Mouse (Mus musculus) heart, postnatal 4 days (tissue): ENCODE measurements around the gene Pafah1b2. TPM values are rescaled to one million over a fixed set of nuclear protein-coding genes. Genes with fewer than 3 reads are reported as not detected.

Experiments used
- DNase-seq: peaks from one replicate; pipeline ENCODE4 v3.0.0; 2021
- microRNA-seq, 2 experiments: library from miRNA; unstranded; fragments of <30 nt; microRNA quantifications; one replicate each; pipeline ENCODE4 v1.2.0; 2021 to 2022
- total RNA-seq, 2 experiments: library from RNA; stranded (reverse); gene quantifications; 2 replicates each; pipeline ENCODE4 v1.2.3; 2021

Pafah1b2 gene
- total RNA-seq, 2 experiments from 2014 or later = 104 TPM

DNA sequence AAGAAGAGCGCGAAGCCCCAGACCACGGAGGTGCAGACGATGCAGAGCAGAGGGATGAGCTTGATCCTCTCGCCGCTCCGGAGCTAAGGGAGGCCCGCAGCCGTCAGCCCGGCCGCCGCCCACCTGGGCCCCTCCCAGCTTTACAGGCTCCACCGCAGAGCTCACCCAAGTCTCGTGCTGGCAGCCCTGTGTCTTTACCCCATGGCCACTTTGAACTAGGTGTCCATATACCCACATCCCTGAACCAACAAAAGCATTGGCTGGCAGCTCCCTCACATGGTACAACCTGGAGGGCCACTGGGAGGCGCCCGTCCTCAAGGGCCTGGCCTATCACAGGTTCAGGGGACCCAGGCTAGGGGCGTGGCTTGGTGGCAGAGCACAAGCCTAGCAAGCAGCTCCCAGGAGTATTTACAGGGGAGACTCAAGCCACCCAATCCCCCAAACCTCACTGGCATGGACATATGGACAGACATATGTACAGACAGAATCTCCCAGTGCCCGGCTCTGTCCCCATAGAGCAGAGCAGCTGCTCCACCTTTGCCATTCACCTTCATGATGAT lies 71.1 kb downstream of the Pafah1b2 start:
- DNase-seq = peak; percentile 25

DNA sequence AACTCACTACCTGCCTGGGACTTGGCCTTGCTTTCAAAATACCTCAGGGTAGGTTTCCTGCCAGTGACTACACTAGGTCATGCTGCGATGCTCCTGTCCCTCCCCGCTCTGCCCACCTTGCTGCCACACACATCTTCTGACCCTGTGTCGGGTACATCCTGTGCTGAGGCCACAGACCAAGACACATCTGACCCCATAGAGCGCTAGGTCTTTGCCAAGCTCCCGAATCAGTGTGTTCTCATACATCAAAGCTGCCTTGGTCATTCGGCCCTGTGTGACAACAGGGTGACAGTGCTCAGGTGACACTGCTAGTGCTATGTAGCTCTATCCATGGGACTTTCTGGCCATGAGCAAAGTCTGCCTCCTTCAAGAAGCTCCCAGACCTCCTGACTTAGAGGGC lies 72.7 kb downstream of the Pafah1b2 start:
- no peak for DNase-seq

DNA sequence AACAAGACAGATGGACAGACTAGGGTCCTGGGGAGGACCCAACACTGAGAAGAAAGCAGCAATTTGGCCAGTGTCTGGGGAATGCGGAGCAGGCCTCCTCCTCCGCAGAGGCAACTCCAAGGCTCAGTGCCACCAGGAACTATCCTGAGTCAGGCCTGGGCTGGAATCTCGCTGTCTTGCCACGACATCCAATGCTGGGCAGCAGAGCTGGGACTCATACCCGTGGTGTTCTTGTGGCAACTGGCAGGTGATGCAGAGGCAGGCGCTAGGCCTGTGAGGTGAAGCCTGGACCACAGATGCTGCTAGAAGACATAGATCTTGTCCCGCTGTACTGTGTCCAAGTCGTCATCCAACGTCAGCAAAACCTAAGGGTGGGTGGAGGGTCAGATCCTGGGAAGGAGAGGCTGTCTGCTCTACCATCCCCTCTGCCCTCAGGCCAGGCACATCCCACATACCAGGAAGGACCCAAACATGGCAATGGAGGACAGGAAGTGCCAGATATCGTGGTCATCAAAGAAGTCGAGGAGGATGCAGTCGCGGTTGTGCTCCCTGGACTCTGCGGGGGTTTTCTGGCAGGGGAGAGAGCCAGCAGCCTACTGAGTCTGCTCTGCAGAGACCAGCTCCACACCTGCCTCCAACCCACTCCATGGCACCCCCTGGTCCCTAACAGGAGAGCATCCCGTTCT lies 73.4 kb downstream of the Pafah1b2 start:
- DNase-seq = no peak

DNA sequence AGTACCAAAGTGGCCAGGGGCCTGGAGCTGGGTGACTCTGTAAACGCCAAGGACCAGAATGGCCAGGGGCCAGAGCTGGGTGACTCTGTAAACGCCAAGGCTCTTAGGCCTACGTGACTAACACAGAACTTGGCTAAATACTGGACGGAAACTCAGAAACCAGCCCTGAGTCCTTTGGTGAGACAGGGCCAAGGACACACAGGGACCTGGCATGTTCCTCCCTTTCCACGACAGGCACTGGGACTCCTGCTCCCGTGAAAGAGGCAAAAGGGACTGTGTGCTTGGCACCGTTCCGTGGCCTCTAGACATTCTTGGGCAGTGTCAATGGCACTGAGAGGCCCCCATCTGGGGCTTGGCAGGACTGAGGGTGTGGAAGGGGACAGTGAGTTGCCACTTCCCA lies 74.4 kb downstream of the Pafah1b2 start:
- peak; percentile 53 for DNase-seq

- peak; percentile 80 for DNase-seq
Measured at GRCm38 (mm10) chr9:45936883-45937282, 75.6 kb downstream of the Pafah1b2 start.

DNA sequence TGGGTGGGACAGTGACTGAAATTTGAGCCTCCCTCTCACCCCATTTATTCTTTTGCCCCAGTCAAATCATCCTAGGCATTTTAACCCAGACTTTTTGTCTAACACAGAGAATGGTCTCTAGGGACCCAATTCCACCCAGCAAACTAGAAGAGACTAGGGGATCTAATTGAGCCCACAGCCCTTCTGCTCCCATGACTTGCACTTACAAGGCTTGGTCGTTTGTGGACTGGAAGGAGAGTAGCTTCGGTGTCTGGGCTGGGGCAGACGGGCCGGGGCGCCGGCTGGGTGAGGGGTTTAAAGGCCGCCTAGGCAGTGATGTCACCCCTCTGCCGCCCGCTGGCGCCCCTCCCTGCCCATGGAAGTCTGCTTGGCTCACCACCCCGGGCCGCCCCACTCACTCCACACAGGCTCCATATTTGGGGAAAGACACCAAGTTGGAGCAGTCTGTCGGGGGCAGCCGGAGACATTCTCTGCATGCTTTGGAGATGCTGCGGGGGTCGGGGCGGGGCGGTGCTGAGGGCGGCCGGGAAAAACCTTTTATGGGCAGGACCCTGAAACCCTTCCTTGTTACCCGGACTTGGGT lies 76.8 kb downstream of the Pafah1b2 start, which contains the start of gene Tagln:
Gene Tagln (minus strand): TSS at position 431 of the 583 bp plus-strand sequence.
- peak; percentile 72 for DNase-seq

DNA sequence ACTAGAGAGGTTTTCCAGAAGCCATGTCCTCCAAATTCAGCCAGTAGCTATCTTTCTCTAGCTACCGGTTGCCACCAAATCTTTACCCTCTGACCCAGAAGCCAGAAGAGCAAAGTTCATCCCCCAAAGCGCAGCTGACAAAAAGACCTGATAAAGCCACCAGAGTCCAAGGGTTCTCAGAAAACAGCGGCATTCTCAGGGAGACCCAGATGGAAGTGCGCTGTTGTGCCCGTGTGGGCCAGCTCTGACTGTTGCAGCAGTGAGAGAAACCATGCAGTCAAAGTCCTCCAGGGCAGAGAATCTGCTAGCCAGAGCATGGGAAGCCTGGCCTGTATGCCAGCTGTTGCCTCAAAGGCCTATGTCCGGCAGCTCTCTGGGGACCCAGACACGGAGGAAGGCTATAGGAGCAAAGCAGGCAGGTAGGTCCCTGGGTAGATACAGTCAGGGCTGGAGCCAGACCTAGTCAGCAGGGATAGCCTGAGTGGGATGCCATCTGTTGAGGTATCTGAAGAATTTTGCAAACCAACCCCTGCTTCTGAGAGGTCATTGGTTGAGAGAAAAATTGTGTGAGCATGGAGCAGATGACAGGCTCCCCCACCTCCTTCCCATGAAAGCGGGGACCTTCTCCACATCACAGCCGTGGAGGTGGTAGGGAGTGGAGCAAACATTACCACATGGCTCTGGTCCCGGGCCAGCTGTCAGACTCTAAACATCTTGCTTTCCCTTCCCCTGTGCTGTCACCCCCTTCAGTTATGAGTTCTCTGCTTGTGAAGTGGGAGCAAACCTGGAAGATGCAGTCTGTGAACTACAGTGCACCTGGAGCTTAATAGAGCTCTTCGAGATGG lies 79.7 kb downstream of the Pafah1b2 start:
- DNase-seq = no peak

- peak; percentile 43 for DNase-seq
Measured at GRCm38 (mm10) chr9:45931958-45932357, 80.5 kb downstream of the Pafah1b2 start.

DNA sequence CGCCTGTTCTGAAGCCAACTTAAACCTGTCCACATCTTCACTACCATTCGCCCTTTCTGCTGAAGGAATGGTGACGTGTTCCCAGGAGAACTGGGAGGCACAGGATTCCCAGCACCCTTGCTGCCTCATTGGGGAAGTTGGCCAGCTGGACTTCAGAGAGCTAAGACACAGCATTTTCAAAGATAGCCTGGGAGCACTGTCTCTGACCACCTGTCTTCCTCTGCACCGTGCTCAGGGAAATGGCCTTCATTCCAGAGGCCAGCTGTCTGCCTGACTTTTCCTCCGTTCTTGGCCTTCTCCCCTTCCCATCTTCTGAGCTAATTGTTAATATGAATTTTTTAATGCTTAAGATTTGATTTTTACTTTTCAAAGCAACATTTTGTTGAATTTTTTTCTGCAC lies 83.2 kb downstream of the Pafah1b2 start:
- no peak for DNase-seq

DNA sequence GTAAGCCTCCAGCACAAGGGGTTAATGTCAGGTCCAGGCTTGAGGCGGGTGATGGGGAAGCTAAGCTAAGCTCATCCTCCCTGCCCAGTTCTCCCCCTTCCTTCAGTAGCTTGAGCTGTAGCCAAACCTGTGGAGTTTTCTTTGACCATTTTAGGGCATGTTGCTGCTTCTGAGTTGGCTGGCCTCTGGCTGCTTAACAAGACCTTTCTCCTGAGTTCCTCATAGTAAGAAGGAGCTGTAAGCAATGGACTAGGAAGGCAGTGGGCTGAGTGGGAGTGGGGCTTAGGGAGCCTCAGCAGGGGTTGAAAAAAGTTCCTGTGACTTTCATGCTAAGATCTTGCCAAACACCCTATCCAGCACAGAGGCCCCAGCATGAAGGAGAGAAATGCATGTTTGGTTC lies 92.6 kb downstream of the Pafah1b2 start:
- no peak for DNase-seq

GRCm38 (mm10) chr9:45917041-45917934 lies 95.2 kb downstream of the Pafah1b2 start:
- peak; percentile 57 for DNase-seq

GRCm38 (mm10) chr9:45915659-45916058 lies 96.8 kb downstream of the Pafah1b2 start:
- no peak for DNase-seq

Small RNA genes lying within 50 kb of the gene (microRNA-seq; reads per million reads assigned to microRNA genes)
- 0.35 to 0.61 reads per million in 2 experiments for gene Mir7087

Other genes with a start within 250 kb of the Pafah1b2 start
- 10 to 100 TPM; 13.9 to 15.7 TPM for gene Cep164, start 184.0 kb downstream of the Pafah1b2 start, total RNA-seq
- gene Bace1, start 174.1 kb downstream of the Pafah1b2 start, total RNA-seq = 10 to 100 TPM; 38.3 to 41.3 TPM
- 10 to 100 TPM; 20.6 to 25.2 TPM for gene Pcsk7, start 106.2 kb downstream of the Pafah1b2 start, total RNA-seq
- 10 to 100 TPM; 36.3 to 39.4 TPM for gene Rnf214, start 105.8 kb downstream of the Pafah1b2 start, total RNA-seq
- 100 to 1,000 TPM; 111 to 124 TPM for gene Tagln, start 76.6 kb downstream of the Pafah1b2 start, total RNA-seq
- 10 to 100 TPM; 57.1 to 67.0 TPM for gene Sidt2, start 57.4 kb downstream of the Pafah1b2 start, total RNA-seq
- gene Sik3, start 130 bp upstream of the Pafah1b2 start, total RNA-seq = 10 to 100 TPM; 64.6 to 66.9 TPM
- under 1 TPM; 0.45 to 0.61 TPM for gene Apoa1, start 215.9 kb upstream of the Pafah1b2 start, total RNA-seq
- gene Apoc3, start 222.9 kb upstream of the Pafah1b2 start, total RNA-seq = not detected
- gene Apoa4, start 228.0 kb upstream of the Pafah1b2 start, total RNA-seq = not detected